Mouse (Mus musculus) megakaryocyte, embryonic 14.5 days (primary cell): ENCODE results near the gene Prom1.

Experiments used
- FLI1 ChIP-seq: IDR thresholded peaks from 2 replicates; pipeline ENCODE4 v1.6.1; 2012; ENCODE audit warnings: low read length, inconsistent platforms, mixed read lengths
- GATA1 ChIP-seq: IDR thresholded peaks from 3 replicates; pipeline ENCODE4 v1.6.1; 2012; ENCODE audit warnings: mixed read lengths, low read length, inconsistent platforms, borderline replicate concordance

DNA sequence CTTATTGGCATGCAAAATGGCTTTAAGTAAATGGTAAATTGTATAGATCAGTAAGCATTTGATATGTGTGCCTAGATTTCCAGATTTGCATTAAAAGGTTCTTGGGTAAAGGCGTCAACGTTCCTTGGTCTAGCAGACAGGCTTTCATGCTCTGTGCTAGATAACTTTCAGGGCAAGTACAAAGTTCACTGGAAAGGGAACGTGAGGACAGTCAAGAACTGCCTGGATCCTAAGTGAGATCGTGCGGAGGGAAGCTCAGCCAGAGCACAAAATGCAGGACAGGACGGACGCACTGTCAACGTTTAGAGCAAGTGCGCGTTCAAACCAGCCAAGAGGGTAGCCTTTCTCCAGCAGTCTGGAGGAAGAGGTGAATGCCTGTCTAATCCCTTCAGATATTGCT, 5.7 kb downstream of the Prom1 start:
- TF ChIP-seq GATA1 (no peak), FLI1 (no peak)
